Mouse (Mus musculus) cerebellum, adult 2 months (tissue): ENCODE data around the gene Fchsd2.

Experiments used
- CTCF ChIP-seq: fragments of 200-500 bp; IDR thresholded peaks from 2 replicates; pipeline ENCODE4 v1.5.1; 2011; ENCODE audit warnings: low read depth, mild to moderate bottlenecking, control low read depth, low read length, moderate library complexity, borderline replicate concordance; ENCODE audit not compliant: insufficient read depth
- POLR2A ChIP-seq: fragments of 200-500 bp; IDR thresholded peaks from 2 replicates; pipeline ENCODE4 v1.6.1; 2011; ENCODE audit warnings: low read length, control low read depth, borderline replicate concordance; ENCODE audit not compliant: insufficient read depth

DNA sequence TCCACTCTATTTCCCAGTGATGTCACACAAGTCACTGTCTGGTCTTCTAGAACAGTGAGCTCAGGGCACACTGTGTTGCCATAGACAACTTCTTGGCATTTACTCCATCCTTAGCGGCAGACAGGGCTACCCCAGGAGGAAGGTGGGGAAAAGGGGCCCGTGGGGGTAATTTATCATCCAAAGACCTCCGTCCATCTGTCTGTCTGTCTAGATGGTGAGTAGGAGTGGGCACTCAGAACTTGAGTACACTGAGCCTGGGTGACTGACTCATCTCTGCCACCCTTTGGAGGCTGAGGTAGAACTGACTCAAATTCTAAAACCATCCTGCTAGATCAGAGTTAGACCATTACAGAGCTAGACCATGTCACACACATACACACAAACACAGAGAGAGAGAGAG is 224.4 kb downstream of the Fchsd2 start, which contains the start of gene Stard10:
- TF ChIP-seq CTCF (no peak), POLR2A (no peak)
